Mouse (Mus musculus): ENCODE data around the gene Ntng2.

Gene Ntng2

DNA sequence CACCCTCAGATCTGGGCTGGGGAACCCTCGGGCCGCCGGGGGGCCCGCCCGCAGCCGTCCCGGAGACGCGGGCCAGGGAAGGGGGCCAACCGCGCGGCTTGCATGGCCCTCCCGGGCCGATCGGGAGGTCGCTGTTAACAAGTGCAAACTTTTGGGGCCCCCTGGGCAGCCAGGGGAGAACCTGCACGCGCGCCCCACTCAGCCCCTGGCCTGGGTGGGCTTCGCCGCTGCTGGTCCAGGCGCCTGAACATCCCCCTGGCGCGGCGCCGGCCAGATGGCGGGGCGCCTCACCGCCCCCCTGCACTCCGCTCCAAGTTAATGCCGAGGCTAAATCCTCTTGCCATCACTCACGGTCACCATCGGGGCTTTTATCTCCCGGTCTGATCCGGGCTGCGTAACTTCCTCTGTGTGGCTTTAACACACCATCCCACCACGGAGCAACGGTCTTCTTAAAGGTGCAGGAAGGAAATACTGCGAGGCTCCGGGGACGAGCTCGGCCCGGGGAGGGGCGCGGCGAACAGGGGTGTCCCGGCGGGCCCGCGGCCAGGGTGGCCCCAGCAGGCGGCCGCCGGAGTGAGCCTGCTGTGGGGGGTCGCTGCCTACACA lies at the start of gene Ntng2:
TSS of gene Ntng2 (minus strand) at position 407 of the 606 bp plus-strand sequence.
- DNase-seq (ENCODE audit: low spot score), result peak; percentile 45

DNA sequence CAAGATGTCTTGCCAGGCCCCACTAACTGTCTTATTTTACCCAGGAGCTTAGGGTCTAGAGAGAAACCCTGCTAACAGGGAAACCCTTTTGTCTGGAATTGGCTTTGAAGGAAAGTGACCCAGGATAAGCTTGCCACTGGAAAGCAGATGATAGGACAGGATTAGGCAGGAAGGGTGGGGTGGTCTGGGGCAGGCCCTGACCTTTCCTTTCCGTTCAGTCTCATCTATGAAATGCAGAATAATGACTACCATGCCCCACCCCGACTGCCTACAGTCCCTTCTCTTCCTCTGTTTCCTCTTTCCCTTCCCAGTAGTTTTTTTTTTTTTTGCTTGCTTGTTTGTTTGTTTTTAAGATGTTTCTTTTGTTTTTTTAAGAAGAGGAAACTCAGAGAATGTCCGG lies 42.8 kb upstream of the Ntng2 start:
- DNase-seq (ENCODE audit: low spot score), result no peak

DNA sequence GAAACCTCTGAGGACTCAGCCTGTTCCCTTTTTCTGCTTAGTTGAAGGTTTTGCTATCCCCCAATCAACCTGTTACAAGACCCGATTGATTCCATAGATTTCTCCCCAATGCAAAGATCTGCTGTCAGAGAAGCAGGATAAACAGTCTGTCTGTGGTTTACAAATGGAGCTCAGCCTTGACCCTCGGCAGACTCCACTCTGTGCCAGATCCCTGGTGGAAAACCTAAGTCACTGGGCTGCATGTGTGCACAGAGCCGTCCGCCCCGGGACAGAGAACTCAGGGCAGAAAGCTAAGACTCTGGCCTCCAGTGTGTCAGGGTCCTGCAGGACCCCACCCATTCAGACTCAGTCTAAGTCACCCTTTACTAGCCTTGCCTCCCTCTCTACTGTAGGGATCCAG lies 34.8 kb upstream of the Ntng2 start:
- no peak for DNase-seq (ENCODE audit: low spot score)

DNA sequence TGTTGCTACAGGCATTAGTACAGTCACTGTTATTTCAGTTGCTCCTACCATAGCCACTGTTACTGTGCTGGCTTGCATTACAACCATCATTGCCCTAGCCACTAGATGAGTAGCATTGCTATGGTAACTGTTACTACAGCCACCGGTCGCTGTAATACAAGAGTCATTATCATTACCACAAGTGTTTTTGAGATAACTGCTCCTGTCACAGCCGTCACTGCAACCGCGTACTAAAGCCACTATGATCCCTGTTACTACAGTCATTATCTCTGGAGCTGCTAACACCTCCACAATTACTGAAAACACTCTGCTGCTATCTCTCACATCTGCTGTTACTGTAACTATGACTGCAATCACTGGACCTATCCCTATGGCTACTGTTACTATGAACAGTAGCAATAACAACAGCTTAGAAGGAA lies 24.9 kb upstream of the Ntng2 start:
- DNase-seq (ENCODE audit: low spot score), result no peak

DNA sequence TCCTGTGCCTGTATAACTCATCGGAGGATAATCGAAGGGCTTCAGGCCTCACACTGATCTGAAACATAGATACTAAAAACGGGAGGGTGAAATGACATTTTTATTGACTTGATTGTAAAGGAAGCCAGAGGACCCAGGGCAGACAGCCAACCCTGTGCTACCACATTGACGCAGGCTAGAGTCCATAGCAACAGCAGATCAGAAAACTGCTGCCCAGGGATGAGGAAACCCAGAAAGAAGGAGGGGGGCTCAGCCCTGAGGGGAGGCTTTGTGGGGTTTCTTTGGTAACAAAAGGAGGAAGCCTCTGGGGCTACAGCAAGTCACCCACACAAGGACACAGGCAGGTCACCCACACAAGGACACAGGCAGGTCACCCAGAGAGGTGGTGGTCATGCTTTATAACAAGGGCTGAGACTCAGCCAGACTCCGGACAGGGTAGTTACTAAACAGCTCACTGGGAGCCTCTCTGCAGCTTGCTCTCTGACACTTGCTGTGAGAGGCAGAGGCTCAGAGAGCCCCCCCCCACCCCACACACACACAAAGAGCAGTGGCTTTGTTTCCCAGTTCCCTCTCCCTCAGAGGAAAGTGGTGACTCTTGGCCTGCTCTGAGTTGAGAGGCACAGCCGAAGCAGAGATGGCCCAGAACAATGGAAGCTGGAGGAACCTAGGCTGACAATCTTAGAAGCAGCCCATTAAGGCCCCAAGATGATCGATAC lies 19.2 kb upstream of the Ntng2 start:
- peak; percentile 20 for DNase-seq (ENCODE audit: low spot score)

DNA sequence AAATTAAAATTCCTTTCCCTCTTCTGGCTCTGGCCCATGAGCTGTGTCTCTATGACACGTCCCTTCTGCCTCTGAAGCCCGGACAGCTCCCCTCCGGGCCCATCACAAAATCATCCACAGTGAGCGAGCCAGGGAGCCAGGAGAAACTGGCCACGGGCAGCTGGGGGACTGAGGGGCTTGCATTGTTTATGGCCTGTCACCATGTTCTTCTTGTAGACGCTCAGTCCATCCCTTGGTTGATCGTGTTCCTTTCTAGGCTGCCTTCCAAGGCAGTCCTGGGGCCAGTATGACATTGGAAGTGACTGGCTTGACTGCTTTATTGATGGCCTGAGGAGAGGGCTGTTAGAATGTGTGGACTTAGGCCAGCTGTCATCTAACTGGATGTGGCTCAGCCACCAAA lies 18.3 kb upstream of the Ntng2 start:
- DNase-seq (ENCODE audit: low spot score), result no peak

DNA sequence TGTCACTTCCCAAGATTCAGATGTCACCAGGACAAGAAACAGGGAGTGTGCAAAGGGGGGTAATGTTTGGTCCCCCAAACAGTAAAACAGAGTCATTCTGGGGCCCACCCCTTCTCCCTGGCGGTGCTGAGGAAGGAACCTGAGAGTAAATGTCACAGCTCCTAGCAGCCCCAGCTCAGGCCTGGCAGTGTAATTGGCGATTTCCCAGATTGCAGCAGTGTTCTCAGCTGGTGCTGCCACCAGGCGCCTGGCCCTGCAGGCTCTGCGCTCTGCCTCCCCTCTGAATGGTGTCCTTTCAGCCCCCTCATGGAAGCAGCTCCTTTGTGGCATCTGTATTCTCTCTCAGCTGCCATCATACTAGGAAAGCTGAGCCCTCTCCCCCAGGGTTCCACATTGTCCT lies 14.0 kb upstream of the Ntng2 start:
- DNase-seq (ENCODE audit: low spot score), result no peak

DNA sequence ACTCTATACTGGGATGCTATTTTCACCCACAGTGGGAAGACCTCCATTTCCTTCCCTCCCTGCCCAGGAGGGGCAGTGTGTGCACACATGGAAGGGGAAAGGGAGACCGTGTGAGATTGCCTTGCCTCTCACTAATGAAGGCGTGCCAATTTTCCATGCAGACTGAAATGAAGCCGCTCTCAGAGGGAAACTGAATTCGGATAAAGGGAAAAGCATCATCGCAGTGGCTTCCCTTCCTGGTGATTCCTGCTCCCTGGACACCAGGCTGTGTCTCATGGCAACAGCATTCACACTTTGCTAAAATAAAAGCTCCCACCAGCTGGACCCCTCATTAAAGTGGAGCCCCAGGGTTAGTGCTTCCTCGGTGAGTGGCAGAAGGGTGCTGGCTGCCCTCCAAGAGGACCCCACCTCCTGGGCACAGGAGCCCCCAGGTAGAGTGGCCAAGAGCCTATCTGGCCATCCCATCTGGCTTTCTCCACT lies 9.7 kb upstream of the Ntng2 start:
- DNase-seq (ENCODE audit: low spot score), result no peak

DNA sequence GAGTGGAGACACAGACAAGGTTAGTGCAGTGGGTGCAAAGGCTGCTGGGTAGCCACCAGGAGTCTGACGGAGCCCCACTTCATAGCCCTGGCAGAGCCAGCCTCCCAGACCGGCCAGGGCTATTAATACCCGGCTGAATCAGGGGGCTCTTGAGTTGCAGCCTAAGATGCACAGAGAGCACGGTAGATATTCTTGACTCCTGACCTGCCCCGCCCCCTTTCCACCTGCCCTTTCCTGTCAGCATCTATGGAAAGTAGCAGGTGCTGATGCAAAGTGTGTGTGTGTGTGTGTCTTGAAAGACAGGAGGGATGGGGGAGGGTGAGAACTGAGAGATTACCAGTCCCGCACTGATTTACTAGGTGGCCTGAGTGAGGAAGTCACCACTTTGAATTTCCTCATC lies 8.3 kb upstream of the Ntng2 start:
- no peak for DNase-seq (ENCODE audit: low spot score)

DNA sequence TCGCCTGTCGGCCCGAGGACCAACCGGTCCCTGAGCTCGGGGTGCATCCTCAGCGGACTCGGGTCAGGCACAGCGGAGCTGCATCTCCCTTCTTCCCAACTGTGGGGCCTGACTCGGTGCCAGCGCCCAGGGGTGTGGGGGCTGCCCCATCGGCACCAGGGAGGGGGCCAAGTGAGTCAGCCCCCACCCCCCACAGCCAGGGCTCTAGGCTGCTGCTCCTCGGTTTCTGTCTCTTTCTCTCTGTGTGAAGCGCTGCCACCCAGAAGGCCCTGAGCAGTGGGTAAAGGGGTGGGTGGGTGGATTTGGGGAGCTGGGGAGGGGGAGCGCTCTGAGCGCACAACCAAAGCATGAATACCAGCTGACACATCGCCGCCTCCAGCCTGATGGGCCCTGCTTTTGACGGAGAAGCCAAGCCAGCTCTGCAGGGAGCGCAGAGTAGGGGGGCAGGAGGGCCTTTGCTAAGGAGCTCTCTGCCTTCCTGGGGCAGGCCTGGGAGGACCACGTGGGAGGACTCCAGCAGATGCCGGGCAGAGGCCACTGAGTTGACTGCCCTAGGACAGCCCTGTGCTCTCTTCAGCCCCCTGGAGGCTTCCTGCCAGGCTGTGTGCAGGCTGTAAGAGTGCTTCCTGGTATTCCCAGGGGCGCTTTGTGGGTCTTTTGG lies 530 bp upstream of the Ntng2 start:
- no peak for DNase-seq (ENCODE audit: low spot score)

DNA sequence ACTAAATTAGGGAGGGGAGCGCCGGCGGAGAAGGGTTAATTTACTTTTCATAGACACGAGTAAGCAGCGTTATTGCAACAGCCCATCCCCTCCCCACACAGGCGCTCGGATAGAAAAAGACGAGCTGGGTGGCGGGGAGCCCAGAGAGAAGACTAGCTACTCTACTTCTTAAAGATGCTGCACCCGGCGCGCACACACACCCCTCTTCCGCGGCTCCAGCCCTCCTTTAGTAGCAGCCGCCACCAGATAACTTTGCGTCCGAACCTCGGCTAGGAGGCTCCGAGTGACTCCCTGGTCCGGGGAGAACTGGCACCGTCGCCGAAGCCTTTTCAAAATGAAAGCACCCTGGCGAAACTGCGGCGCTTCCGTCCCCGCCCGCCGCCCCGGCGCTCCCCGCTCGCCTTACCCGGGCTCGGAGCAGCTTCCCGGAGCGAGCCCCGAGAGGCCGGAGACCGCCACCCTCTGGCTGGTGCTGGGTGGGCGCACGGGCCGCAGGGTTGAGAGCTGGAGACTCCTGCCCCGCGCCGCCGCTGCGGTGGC lies 676 bp downstream of the Ntng2 start:
- DNase-seq (ENCODE audit: low spot score), result peak; percentile 50

DNA sequence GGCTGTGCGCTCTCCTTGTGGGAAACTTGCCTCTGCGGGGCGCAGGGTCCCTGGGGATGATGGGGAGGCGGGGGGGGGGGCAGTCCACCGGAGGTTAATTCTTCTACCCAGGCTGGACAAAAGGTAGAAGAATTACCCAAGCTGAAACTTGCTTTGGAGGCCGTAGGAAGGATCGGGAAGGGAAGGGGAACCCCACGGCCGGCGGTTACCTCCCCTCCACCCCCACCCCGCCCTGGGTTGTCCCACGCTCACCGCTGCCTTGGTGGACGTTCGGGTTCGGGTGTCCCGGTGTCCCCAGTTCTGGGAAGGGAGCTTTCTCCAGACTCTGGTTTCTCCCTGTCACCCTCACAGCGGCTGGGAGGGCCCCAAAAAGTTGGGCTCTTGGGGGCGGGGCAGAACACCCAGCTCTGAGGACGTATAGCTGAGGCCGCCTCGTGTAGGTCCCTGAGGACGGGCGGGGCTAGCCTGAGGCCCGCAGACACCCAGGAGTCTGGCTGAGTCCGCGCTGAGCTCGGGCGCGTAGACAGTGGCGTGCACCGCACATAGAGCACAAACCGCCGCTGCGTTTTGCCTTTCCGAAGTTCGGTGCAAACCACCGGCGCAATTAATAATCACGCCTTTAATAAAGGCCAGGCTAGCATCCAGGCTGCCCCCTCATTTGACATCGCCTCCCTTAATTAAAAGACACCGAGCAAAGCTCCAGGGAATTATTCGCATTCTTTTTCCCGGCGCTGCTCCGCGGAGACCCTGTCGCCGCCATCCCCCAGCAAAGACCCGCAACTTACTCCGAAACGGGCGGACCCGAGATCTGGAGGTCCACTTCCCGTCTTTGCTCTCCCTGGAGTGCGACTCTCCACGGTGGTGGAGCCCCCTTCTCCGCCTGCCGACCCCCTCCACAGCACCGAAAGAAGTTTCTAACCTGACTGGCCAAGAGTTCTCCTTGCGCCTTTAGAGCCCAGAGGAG lies 1.4 kb downstream of the Ntng2 start:
- no peak for DNase-seq (ENCODE audit: low spot score)

DNA sequence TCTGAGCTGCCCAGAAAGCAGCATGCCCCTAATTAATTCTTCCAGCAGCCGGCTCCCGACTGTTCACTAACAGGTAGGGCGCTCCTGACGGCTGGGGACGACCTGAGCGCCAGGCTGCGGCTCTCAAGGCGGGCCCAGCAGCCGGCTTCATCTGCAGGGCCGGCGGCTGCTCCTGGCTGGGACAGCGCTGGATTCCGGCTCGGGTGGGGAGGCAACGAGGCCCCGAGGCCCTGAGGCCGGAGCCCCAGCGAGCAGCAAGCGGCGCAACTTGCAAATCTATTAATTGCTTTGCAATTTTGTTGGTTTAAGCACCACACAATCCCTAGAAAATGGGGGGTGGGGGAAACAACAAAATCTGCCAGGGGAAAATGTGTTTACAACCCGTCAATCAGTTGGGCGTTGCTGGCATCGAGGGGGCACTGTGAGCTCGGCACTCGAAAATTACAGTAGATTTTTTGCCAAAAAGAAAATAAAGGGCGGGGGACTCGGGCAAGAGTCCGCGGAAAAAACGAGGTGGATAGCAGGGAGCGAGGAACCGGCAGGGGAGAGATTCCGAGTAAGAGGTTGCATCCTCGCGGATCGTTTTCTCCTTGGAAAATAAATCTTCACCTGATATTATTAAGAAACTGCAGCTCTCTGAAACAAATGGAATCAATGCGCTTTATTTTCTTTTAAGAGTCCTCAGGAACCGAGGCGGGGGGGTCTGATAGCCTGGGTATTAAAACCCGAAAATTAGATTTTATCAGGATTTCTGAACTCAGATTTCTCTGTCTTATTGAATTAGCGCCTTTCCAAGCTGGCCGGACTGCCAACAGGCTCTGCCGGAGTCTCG lies 2.3 kb downstream of the Ntng2 start:
- DNase-seq (ENCODE audit: low spot score), result no peak

DNA sequence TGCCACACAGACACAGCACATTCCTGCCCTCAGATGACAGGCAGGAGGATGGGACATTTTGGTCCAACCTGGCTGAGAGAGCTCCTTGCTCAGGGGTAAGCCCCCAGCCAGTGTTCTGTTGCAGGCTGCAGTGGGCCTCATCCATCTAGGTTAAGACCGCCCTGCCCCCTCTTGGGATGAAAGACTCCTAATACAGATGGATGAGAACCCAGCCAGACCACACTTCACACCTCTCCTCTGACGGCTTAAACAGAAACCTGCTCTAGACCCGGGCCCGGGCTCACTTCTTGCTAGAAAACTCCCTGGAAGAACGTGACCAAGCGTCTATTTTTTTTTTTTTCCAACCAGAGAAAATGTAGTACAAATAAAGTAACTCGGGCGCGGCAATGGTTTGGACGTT lies 3.0 kb downstream of the Ntng2 start:
- DNase-seq (ENCODE audit: low spot score), result no peak

DNA sequence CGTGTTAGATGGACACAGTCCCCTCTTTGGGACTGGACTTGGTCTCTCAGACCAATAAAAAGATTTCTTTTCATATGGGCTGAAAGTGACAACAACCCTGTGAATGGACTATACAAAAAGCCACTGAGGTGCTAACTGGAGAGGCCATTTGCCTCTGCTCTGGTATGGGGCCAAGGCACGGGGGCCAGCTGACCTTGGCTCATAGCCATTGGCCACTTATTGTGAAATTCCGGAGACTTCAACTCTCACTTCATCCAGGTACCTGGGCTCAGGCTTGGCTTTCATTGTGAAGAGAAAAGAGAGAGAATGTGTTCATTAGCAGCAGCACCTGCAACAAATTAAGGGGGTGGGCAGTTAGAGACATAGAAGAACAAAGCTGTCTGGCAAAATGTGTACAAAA lies 4.3 kb downstream of the Ntng2 start:
- no peak for DNase-seq (ENCODE audit: low spot score)

DNA sequence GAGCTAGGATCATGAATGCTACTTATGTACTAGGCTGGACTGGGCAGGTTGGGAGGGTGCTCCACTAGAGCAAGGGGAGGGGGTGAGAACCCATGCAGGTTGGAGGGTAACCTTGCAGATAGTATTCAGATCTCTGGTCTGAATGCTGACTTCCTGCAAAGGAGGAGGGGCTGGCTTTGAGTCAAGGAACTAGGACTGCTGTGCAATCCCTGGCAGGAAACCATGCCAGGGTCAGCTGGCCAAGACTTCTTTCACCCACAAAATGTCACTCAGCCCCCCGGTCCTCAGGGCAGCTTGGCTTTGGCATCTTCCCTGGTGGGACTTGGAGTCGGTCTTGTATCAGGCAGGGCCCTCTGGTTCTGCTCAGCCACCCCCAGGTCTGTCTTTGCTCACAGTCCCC lies 5.4 kb downstream of the Ntng2 start:
- DNase-seq (ENCODE audit: low spot score), result no peak

DNA sequence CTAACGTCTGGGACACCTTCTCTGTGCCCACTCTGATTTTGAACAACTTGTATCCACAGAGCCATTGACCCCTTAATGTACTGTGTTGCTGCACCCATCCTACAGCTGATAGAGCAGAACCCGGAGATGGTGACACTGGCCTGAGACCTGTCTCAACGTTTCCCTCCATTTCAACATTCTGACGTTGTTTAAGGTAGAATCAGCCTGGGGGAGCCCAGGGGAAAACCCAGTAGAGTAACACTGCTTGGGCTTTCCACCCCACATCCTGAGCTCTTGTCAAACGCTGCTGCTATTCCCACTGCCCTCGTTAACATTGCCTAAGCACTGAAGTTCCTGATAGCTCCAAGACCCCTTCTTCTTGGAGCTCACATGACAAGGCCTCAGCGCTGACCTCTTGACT lies 5.9 kb downstream of the Ntng2 start:
- no peak for DNase-seq (ENCODE audit: low spot score)

DNA sequence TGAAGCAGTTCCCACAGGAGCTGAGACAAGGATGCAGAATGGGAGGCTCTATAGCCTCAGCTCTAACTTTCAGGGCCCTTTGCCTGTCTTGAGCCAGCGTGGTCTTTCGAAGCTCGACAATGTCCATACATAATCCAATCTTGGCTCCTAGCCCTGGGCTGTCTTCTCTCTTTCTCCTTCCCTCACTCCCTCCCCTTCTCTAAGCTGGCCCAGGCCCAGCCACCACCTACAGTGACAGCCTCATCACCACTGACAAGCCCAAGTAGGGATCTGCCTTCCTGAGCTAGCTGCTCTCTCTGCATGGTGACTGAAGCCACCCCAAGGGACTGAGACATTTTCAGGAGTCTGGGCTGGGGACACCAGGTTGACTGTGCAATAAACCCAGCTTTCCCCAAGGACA lies 6.5 kb downstream of the Ntng2 start:
- no peak for DNase-seq (ENCODE audit: low spot score)

DNA sequence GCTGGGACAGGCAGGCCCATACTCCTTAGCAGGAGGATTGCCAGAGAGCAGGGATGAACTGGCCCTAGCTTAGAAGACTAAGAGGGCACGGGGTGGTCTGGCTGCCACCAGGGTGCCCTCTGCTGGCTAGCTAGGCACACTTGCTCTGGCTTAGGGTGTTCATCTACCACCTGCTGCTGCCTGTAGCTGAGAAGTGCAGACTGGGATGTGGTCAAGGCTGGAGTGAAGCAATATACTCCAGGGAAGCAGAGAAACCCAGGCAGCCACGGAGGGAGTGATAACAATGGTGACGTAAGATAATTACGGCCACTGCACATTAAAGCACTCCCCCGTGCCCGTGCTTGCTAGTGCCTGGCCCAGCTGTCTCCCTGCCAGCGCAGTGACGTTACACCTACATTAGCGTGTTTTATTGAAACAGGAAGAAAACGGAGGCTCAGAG lies 7.4 kb downstream of the Ntng2 start:
- DNase-seq (ENCODE audit: low spot score), result no peak

DNA sequence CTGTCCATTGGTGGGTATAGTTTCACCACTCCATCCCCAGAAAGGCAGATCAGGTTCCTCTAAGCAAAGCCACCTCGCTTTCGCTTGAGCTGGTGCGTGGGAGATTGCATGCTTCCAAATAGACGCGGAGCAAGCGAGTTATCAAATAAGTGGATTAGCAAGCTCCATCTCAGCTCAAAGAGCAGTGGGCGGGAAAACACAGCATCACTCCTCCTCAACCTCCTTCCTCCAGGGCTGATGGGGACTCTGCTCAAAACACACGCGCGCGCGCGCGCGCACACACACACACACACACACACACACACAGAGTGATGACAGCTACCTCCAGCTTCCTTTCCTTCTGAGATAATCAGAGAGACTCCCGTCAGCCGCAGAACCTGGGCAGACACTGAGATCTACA lies 13.5 kb downstream of the Ntng2 start:
- no peak for DNase-seq (ENCODE audit: low spot score)

DNA sequence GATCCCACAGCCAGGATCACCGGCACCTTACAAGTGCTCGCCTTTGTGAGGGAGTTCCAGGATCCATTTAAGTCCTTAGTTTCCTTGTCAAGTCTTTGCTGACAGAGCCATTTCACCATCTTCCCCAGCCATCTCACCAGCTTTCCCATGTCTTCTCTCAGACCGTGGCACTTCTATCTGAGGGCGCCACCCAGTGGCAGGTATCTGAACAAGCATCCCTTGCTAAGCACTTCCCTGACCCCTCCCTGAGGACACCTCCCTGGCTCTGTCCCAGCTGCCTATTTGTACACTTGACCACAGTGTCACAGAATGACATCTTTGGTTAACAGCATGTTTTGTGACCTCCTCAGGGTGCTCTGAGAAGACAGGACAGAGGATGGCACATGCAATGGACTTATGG lies 15.2 kb downstream of the Ntng2 start:
- DNase-seq (ENCODE audit: low spot score), result peak; percentile 68

All from urinary bladder, postnatal 14 days (tissue).